Mouse (Mus musculus): Measurements from ENCODE around the gene Slc6a6. TPM values are rescaled to one million over a fixed set of nuclear protein-coding genes. Genes with fewer than 3 reads are reported as not detected.

The Slc6a6 gene
- total RNA-seq, 2 experiments from 2014 or later = 160 to 173 TPM

- intact Hi-C loops (cut with DNase I) = no loop called here
- no peak for DNase-seq
Observed at GRCm38 (mm10) chr6:91698831-91699230, 15.0 kb downstream of the Slc6a6 start.

GRCm38 (mm10) chr6:91699482-91700200 lies 15.8 kb downstream of the Slc6a6 start:
- no peak for DNase-seq
- intact Hi-C loops (cut with DNase I) = no loop called here

DNA sequence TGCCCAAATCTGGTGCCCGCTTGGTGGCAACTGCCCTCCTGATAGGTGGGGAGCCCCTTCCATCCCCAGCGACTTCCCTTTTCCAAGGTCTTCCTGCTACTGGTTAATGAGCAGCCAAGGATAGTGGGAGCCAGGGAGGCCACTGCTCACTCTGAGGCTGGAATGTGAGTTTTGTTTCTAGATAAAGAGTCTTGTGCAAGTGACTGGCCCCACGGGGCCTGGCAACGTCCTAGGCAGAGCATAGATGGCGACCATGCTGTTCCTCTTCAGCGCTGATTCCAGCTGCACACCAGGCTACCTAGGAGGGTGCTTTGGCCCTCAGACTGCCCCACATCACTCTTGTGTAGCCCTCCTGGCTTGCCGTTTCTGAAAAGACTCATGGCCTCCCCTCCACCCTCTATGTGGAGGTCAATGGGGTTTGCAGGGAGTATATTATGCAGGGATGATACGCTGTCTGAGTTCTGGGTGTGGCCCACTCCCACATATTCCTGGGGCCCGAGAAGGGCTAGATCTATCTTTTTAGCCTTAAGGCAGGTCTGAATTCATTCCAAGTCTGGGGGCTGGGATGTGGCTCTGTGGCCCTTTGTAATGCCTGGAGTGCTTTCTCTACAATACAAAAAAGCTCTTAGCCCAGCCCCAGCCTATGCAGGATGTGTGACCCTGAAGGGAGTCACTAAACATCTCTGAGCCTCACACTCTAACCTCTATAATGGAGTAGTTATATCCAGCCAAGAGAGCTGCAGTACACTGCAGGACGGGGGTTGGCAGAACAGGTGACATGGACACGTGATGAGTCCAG lies 17.2 kb downstream of the Slc6a6 start:
- DNase-seq = no peak

GRCm38 (mm10) chr6:91703459-91703858 lies 19.6 kb downstream of the Slc6a6 start:
- no peak for DNase-seq
- intact Hi-C loops (cut with DNase I) = no loop called here

More for the DNA sequence above, 17.2 kb downstream of the Slc6a6 start:
- intact Hi-C loops (cut with DNase I) = no loop called here

DNA sequence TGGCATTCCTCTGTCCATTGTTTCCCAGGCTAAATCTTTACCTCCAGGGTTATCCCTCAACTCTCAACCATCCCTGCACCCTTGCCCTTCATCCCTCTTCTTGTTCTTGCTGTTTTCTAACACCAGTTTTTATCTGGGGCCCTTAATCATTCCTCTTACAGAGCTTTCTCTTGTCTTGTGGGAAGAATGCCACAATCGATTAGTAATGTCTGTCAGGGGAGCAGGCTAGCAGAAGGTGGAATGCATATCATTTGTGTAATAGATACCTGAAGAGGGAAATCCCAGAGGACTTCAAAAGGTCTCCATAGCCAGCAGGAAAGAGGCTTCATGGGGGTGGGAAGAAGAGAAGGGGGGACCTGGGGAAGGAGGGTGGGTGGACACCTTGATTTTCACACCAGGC lies 20.6 kb downstream of the Slc6a6 start:
- DNase-seq = no peak
- intact Hi-C loops (cut with DNase I) = no loop called here

GRCm38 (mm10) chr6:91705651-91706050 lies 21.8 kb downstream of the Slc6a6 start:
- intact Hi-C loops (cut with DNase I) = no loop called here
- no peak for DNase-seq

DNA sequence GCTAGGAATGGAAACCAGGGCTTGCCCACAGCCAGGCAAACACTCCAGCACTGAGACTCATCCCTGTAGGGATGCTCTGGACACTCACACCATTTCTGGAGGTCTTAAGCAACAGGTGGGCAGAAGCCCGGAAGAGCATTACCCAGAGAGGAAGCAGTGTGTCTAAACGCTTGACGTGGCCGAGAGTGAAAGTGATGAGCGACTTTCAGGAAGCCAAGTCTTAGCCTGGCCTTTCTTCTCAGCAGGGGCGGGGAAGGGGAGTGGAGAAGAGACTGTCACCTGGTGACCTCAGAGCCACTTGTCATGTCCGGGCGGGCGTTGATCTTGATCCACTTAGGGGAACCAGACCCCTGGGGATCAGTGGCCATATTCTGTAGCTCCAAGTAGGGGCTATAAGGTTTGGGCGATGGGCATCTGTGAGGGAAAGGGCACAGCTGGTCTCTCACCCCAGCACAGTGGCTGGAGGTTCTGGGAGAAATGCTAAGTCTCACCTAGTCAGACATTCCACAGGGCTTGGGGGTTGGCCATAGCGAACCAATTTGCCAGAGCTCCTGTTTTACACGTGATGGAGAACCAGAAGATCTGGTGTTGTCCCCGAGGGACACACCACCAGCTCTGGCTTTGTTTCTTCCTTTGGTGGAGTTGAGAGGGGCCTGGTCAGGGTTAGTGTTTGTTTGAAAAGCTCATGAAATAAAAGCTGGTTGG lies 22.4 kb downstream of the Slc6a6 start:
- intact Hi-C loops (cut with DNase I) = no loop called here
- no peak for DNase-seq

DNA sequence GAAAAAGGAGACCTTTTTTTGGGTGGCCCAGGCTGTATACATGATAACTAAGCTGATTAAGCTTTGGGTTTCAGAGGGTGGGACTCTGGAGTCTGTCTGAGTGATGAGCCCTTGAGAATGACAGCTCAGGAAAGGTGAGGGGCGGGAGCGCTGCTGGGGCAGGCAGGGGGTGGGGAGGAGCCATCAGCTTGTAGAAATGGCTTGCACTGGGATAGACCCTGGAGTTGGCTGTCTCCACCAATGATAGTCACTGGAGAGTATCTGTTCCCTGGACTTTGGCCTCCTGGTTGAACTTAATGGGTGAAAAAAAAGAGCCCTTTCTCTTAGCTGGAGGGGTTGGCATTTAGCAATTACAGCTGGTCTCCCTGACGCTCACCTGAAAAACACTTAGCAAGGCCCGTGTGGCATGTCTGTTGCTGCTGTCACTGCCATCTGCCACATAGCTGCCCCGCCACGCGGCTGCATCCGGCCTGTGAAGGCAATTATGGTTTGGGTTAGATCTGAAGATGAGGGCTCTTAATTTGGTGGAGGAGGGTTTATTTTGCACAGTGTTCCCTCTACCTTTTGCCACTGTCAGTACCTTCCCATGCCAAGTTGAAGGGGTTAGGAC lies 23.5 kb downstream of the Slc6a6 start:
- DNase-seq = no peak
- intact Hi-C loops (cut with DNase I) = no loop called here

DNA sequence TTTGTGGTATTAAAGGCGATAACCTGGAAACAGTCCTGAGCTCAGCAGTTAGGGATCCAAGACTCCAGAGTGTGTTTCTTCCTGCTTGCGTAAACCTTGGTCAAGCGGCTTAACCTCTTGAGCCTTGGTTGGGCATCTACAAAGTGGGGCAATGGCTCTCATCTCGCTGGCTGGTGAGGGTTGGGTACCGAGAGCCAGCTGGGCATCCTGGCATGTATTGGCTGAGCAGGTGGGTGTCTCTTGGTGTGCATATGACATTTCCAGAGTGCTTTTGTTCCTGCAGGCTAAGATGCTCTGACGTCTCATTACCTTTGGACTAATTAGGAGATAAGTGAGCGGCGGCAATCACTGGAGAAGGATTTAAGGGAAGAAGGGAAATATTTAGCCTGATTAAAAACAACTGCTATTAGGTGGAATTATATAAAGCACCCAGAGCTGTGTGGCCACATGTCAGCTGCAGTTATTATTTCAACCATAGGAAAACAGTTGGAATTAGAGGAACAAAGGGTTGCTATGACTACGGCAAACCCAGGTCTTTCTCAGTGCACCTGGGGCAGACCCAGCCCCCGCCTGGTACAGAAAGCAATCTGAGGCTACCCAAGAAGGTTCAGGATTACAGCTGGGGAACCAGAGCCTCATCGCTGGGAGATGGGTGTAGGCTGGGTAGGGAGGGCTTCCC lies 24.2 kb downstream of the Slc6a6 start:
- DNase-seq = no peak
- intact Hi-C loops (cut with DNase I) = no loop called here

DNA sequence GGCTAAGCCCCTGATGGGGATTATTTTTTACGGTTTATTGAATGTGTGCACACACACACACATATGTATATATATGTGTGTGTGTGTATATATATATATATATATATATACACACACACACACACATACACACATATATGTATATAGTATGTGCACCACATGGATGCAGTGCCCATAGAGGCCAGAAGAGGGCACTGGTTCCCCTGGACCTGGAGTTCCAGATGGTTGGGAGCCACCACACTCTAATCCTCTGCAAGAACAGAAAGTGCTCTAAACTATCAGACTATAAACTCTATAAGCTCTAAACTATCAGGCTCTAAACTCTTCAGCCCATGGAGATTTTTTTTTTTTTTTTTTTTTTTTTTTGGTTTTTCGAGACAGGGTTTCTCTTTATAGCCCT lies 25.1 kb downstream of the Slc6a6 start:
- intact Hi-C loops (cut with DNase I) = no loop called here
- DNase-seq = no peak

DNA sequence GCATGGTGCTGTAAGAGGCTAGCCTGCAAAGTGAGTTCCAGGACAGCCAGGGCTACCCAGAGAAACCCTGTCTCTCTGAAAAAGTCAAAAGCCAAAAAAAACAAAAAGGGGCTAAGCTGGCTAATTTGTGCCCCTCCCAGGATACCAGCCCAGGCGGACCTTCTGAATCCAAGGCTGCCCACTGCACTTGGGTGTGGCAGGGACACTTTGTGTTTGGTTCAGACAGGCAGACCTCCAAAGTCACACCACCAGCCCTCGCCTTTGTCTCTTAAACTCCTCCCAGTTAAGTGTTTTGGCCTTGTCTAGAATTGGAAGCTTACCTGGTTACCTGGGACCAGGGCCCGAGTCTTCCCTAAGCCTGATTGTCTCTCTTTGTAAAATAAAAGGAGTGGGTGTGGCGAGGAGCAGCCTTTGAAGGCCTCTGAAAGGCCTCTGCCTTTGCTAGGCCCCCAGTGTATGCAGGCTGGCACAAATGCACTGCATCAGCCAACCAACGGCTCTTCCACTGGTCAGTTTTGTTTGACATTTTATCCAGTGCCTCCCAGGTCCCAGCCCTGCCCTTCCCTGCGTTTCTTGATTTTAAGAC lies 26.6 kb downstream of the Slc6a6 start:
- intact Hi-C loops (cut with DNase I) = no loop called here
- no peak for DNase-seq

- DNase-seq = no peak
- intact Hi-C loops (cut with DNase I) = loop anchor here (2.0 kb wide), 1 partner anchor 25 kb away; no protein-coding TSS in a partner anchor
Observed at GRCm38 (mm10) chr6:91712097-91712854, 28.4 kb downstream of the Slc6a6 start.

- intact Hi-C loops (cut with DNase I) = loop anchor here (2.0 kb wide), 1 partner anchor 26 kb away; no protein-coding TSS in a partner anchor
- DNase-seq = peak; percentile 41 to 58
Observed at GRCm38 (mm10) chr6:91712855-91713331, 29.0 kb downstream of the Slc6a6 start.

DNA sequence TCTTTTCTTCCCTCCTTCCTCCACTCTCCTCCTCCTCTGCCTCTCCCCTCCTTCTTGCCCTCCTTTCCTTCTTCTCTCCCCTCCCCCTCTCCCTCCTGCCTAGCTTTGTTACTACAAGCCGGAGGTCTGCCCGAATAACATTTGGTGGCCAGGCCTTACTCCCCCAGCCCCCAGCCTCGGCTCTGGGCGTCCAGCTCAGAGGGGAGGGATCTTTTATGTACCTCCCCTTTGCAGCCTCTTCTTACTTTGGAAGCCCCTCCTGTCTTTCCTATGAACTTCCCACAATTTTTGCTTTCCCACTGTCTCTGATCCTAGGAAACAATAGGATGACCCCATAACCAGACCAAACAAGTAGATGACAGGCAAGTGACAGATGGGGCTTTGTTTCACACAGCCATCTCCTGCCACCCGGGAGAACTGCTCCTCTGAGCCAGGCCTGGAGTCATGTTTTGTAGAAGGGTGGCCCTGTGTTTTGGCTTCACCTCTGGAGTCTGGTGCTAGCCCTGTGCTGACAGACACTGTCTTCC lies 29.6 kb downstream of the Slc6a6 start:
- DNase-seq = no peak
- intact Hi-C loops (cut with DNase I) = loop anchor here (2.0 kb wide), 1 partner anchor 27 kb away; no protein-coding TSS in a partner anchor

DNA sequence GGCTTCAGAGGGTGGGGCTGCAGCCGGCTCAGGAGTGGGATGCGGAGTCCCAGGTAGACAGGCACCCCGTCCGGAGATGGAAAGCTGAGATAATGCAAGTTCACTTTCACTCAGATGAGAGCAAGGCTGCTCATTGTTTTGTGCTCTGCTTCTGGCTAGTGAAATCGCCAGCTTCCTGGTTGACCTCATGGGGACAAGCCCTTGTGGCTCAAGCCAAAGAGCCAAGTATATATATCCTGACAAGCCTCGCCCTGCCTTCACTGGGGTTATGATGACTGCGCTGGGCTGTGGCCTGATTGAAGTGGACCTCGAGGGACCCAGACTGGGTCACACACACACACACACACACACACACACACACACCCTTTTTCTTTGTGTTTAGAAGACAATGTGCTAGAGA lies 31.2 kb downstream of the Slc6a6 start:
- intact Hi-C loops (cut with DNase I) = no loop called here
- peak; percentile 64 to 68 for DNase-seq

GRCm38 (mm10) chr6:91715988-91716810 lies 32.3 kb downstream of the Slc6a6 start:
- intact Hi-C loops (cut with DNase I) = no loop called here
- DNase-seq = no peak

DNA sequence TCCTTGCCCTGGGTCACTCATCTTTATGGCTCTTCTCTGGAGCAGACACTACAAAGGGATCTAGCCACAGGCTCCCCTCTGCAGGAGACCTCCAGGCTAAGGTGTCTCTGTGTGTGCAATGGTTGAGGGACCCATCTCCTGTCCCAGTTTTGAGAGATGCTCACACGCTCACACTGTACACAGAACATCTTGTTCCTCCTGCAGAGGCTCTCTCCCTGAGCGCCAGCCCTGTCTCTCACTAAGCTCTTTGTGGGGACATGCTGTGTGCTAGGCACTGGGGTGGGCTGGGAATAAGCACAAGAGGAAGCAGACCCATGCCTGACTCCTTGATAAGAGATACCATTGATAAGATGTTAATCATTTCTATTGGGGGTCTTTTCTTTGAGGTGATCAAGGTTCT lies 34.2 kb downstream of the Slc6a6 start:
- DNase-seq = no peak
- intact Hi-C loops (cut with DNase I) = no loop called here

DNA sequence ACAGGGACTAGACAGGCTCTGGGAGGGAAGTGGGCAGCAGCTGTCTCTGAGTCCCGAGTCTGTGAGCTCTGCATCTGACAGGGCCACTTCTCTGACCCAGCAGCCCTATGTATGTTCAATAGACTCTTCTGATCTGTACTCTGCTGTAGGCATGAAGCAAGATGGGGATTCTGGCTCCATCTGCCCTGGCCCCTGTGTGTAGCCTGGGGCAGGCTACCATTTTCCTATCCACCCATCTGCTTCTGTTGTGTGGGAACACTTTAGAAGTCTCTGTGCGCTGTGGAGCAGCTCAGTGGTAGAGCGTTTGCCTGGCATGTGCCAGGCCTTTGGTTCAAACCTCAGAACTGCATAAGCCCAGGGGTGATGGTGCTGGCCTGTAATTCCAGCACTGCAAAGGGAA lies 34.8 kb downstream of the Slc6a6 start:
- intact Hi-C loops (cut with DNase I) = no loop called here
- no peak for DNase-seq

All from heart, postnatal 10 days (tissue).